ENCODE assay signal across 15 mouse cellular contexts in genomic region chr16:62054182-62054581, GRCm38 (mm10).
"Had no signal": no experiment of that assay in that cellular context is flagged by ENCODE, and none has a peak within 500 bp of the region (broad histone marks: within the 10 kb centered on the region; RNA-seq: fewer than 3 reads in every experiment).

No protein-coding gene starts in this region.

- H3K9me3 ChIP-seq: kidney, embryonic 15.5 days; liver, embryonic 13.5 days; stomach, embryonic 15.5 days had no signal

- H3K9ac ChIP-seq: kidney, embryonic 15.5 days; liver, embryonic 13.5 days; stomach, embryonic 15.5 days had no signal

- H3K4me3 ChIP-seq: kidney, embryonic 15.5 days; left cerebral cortex, adult 2 months; liver, embryonic 13.5 days; stomach, embryonic 15.5 days had no signal

- H3K27ac ChIP-seq: kidney, embryonic 15.5 days; left cerebral cortex, adult 2 months; liver, embryonic 13.5 days; stomach, embryonic 15.5 days had no signal

- H3K4me1 ChIP-seq: kidney, embryonic 15.5 days; liver, embryonic 13.5 days; stomach, embryonic 15.5 days had no signal

- H3K27me3 ChIP-seq: kidney, embryonic 15.5 days; liver, embryonic 13.5 days; stomach, embryonic 15.5 days had no signal

- H3K36me3 ChIP-seq: kidney, embryonic 15.5 days; liver, embryonic 13.5 days; stomach, embryonic 15.5 days had no signal

- DNase-seq: kidney, adult 11 months; kidney, adult 8-10 months; kidney, postnatal 10 days; kidney, postnatal 36 days; layer of hippocampus, postnatal 36 days; liver, embryonic 13.5 days; lung, adult 2 months; lung, postnatal 14 days; lung, postnatal 4 days; right cerebral cortex, postnatal 25 days; spleen, adult 18-20 months; thymus, postnatal 25 days had no signal

- H3K4me2 ChIP-seq: kidney, embryonic 15.5 days; liver, embryonic 13.5 days; stomach, embryonic 15.5 days had no signal
